Mouse (Mus musculus) c-Kit-positive CD71-positive TER-119-positive erythroid progenitor cells, embryonic 14.5 days (primary cell): ENCODE measurements around the gene Hsd17b6.
A peak's percentile ranks its signal among the peaks of the same experiment; 100 is the strongest.
"Not testable (repeated sequence)": the region's sequence is repeated elsewhere in the genome, so short reads cannot be mapped to it uniquely, and the experiment has no call there.

Experiments
- DNase-seq: peaks from one replicate; pipeline ENCODE4 v3.0.0-alpha.2; 2013; ENCODE audit warnings: low spot score

Gene Hsd17b6

GRCm38 (mm10) chr10:128007446-128007845 lies at the start of gene Hsd17b6:
Gene Hsd17b6, minus strand, starts transcription at chr10:128007611.
- DNase-seq: no peak

GRCm38 (mm10) chr10:128053001-128053400 lies 45.6 kb upstream of the Hsd17b6 start:
- no peak for DNase-seq

- DNase-seq: not testable (repeated sequence)
These were observed 44.7 kb upstream of the Hsd17b6 start for GRCm38 (mm10) chr10:128052136-128052535.

- no peak for DNase-seq
These were observed 44.2 kb upstream of the Hsd17b6 start for GRCm38 (mm10) chr10:128051589-128051988.

- DNase-seq: no peak
These were observed 42.9 kb upstream of the Hsd17b6 start for GRCm38 (mm10) chr10:128050355-128050754.

- DNase-seq: no peak
These were observed 42.3 kb upstream of the Hsd17b6 start for GRCm38 (mm10) chr10:128049741-128050140.

- DNase-seq: no peak
These were observed 40.7 kb upstream of the Hsd17b6 start for GRCm38 (mm10) chr10:128048157-128048556.

- DNase-seq: no peak
These were observed 35.8 kb upstream of the Hsd17b6 start for GRCm38 (mm10) chr10:128043041-128043835.

- DNase-seq: no peak
These were observed 35.1 kb upstream of the Hsd17b6 start for GRCm38 (mm10) chr10:128042466-128042865.

- DNase-seq: no peak
These were observed 34.2 kb upstream of the Hsd17b6 start for GRCm38 (mm10) chr10:128041636-128042035.

- no peak for DNase-seq
These were observed 32.9 kb upstream of the Hsd17b6 start for GRCm38 (mm10) chr10:128040293-128040692.

GRCm38 (mm10) chr10:128039858-128040257 lies 32.4 kb upstream of the Hsd17b6 start:
- no peak for DNase-seq

- DNase-seq: no peak
These were observed 31.8 kb upstream of the Hsd17b6 start for GRCm38 (mm10) chr10:128039167-128039566.

GRCm38 (mm10) chr10:128037921-128038320 lies 30.5 kb upstream of the Hsd17b6 start:
- no peak for DNase-seq

GRCm38 (mm10) chr10:128036746-128037425 lies 29.5 kb upstream of the Hsd17b6 start:
- peak; percentile 60 for DNase-seq

GRCm38 (mm10) chr10:128030860-128031259 lies 23.4 kb upstream of the Hsd17b6 start:
- DNase-seq: no peak

- no peak for DNase-seq
These were observed 22.5 kb upstream of the Hsd17b6 start for GRCm38 (mm10) chr10:128029931-128030330.

- DNase-seq: no peak
These were observed 16.1 kb upstream of the Hsd17b6 start for GRCm38 (mm10) chr10:128023496-128023895.

- DNase-seq: no peak
These were observed 14.8 kb upstream of the Hsd17b6 start for GRCm38 (mm10) chr10:128022196-128022595.

- DNase-seq: peak; percentile 83
These were observed 7.9 kb upstream of the Hsd17b6 start, which contains the start of gene Prim1 for GRCm38 (mm10) chr10:128015068-128015934. Gene Prim1, plus strand, starts transcription at chr10:128015168.

GRCm38 (mm10) chr10:128009735-128010134 lies 2.3 kb upstream of the Hsd17b6 start:
- DNase-seq: no peak

GRCm38 (mm10) chr10:128008207-128008889 lies 937 bp upstream of the Hsd17b6 start:
- DNase-seq: peak; percentile 79
